Mouse (Mus musculus) liver, adult (tissue): Measurements from ENCODE around the gene Anxa5.

ENCODE experiments used
- GATA4 ChIP-seq: IDR thresholded peaks from 2 replicates; pipeline ENCODE4 v1.6.1; 2014; ENCODE audit warnings: mild to moderate bottlenecking, low read length; ENCODE audit not compliant: insufficient replicate concordance

Gene Anxa5

GRCm38 (mm10) chr3:36494613-36495012 lies 18.9 kb upstream of the Anxa5 start:
- TF ChIP-seq GATA4 = no peak

GRCm38 (mm10) chr3:36493641-36494283 lies 18.1 kb upstream of the Anxa5 start:
- no peak for TF ChIP-seq GATA4

GRCm38 (mm10) chr3:36492716-36493391 lies 17.2 kb upstream of the Anxa5 start:
- no peak for TF ChIP-seq GATA4

- no peak for TF ChIP-seq GATA4
These were observed 15.8 kb upstream of the Anxa5 start for GRCm38 (mm10) chr3:36491535-36491934.

- no peak for TF ChIP-seq GATA4
These were observed 13.9 kb upstream of the Anxa5 start for GRCm38 (mm10) chr3:36489590-36489910.

GRCm38 (mm10) chr3:36488899-36489589 lies 13.3 kb upstream of the Anxa5 start:
- TF ChIP-seq GATA4 = no peak

GRCm38 (mm10) chr3:36488367-36488766 lies 12.7 kb upstream of the Anxa5 start:
- no peak for TF ChIP-seq GATA4

GRCm38 (mm10) chr3:36486881-36487280 lies 11.2 kb upstream of the Anxa5 start:
- no peak for TF ChIP-seq GATA4

GRCm38 (mm10) chr3:36486176-36486575 lies 10.5 kb upstream of the Anxa5 start:
- no peak for TF ChIP-seq GATA4

GRCm38 (mm10) chr3:36484292-36484691 lies 8.6 kb upstream of the Anxa5 start:
- TF ChIP-seq GATA4 = no peak

- TF ChIP-seq GATA4 = no peak
These were observed 7.2 kb upstream of the Anxa5 start for GRCm38 (mm10) chr3:36482940-36483339.

- no peak for TF ChIP-seq GATA4
These were observed 6.1 kb upstream of the Anxa5 start for GRCm38 (mm10) chr3:36481776-36482193.

- no peak for TF ChIP-seq GATA4
These were observed 4.8 kb upstream of the Anxa5 start for GRCm38 (mm10) chr3:36480486-36480885.

- no peak for TF ChIP-seq GATA4
These were observed 3.1 kb upstream of the Anxa5 start for GRCm38 (mm10) chr3:36478776-36479175.

GRCm38 (mm10) chr3:36476261-36477155 lies 814 bp upstream of the Anxa5 start:
- no peak for TF ChIP-seq GATA4
